Mouse (Mus musculus) lung, adult 2 months (tissue): Measurements from ENCODE around the gene Gm4792. TPM values are rescaled to one million over a fixed set of nuclear protein-coding genes. Genes with fewer than 3 reads are reported as not detected.

Experiments used
- DNase-seq: peaks from one replicate; pipeline ENCODE4 v3.0.0; 2022
- H3K4me1 ChIP-seq: fragments of 200-500 bp; 2 replicates; pipeline ENCODE4 v1.6.1; 2011; ENCODE audit warnings: low read length; ENCODE audit not compliant: control insufficient read depth, insufficient read depth
- H3K4me3 ChIP-seq: fragments of 200-500 bp; replicated peaks from 2 replicates; pipeline ENCODE3; 2011; ENCODE audit warnings: low read depth, mild to moderate bottlenecking, control low read depth, low read length; ENCODE audit errors: extremely low read depth
- CTCF ChIP-seq: fragments of 200-500 bp; IDR thresholded peaks from 2 replicates; pipeline ENCODE4 v1.5.1; 2011; ENCODE audit warnings: mild to moderate bottlenecking, low read length, control low read depth; ENCODE audit not compliant: insufficient read depth
- POLR2A ChIP-seq: fragments of 200-500 bp; IDR thresholded peaks from 2 replicates; pipeline ENCODE4 v1.6.1; 2011; ENCODE audit warnings: low read depth, mild to moderate bottlenecking, control low read depth, low read length, borderline replicate concordance; ENCODE audit errors: extremely low read depth
- WGBS: fragments of 180-500 bp; shearing (Covaris S2); methylation state at CpG from one replicate; pipeline ENCODE4 v1.1.7; 2018; 5-methylcytosine and 5-hydroxymethylcytosine counted together
- polyA plus RNA-seq: library from polyadenylated mRNA; depleted of rRNA; stranded (reverse); fragments of >200 nt; gene quantifications from 2 replicates; pipeline ENCODE4 v1.2.3, GENCODE M21; 2012

Gm4792 gene
- polyA plus RNA-seq, 1 experiment = not detected

DNA sequence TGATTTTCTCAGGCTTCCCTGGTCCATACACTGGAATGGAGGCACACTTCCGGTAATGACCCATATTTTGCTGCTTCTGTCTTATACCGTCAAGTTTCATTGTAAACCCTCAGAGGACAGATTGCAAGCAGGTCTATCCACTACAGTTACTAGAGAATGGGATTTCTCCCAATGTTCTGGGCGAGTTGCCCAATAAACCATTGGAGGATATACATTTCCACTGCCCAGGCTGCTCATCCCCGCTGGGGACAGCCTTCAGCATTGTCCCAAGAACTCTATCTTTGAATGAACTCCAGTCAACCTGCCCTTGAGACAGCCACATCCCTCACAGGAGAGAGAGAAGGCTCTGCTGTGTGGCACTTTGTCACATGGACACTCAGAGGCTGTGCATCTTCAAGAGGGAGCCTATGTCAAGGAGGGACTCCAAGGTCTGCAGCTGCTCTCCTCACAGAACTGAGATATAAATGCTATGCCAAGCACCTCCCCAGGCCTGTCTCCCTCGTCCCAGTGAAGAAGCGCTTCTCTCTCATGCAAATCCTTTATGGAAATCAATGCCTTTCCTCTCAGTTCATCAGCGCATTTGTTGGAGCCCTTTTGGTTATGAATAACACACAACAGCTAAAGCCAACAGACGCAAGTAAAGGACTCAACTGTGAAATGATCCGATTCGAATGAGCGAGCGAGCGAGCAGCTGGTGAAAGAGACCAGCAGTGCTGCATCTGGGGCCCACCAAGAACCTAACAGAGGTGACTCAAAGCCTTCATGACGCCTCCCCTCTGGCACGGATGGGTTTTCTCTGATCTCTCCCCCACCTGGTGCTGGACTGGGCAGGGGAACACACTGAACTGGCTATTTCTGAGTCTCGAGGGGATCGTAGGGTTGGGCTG is 32.6 kb downstream of the Gm4792 start:
- 69% methylated on average over 17 of the region's 17 CpGs for WGBS
- no peak overlapping the region for H3K4me3 ChIP-seq

DNA sequence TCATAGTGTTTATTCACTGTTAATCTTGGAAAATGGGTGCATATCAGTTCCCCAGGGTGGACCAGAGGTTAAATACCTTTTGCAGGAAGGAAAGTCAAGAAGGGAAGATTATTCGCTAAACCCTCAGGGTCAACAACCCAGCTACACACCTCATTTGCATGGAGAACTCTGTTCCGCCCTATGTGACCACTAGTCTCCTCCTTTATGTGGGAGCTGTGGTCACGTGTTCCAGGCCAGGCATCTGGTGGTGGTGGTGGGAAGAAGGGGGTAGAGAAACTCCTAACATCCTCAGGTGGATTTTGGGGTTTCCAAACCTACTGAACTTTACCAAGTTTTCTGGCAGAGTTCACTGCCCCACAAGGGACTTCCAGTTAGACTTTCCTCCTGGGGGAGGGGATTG is 35.3 kb downstream of the Gm4792 start:
- 80% methylated on average over 3 of the region's 3 CpGs for WGBS
- H3K4me3 ChIP-seq = no peak overlapping the region
- no peak for DNase-seq
- TF ChIP-seq CTCF (no peak), POLR2A (no peak)
- H3K4me1 ChIP-seq = no peaks in the 10 kb centered on the region

More for the DNA sequence above, 32.6 kb downstream of the Gm4792 start:
- H3K4me1 ChIP-seq = no peaks in the 10 kb centered on the region
- DNase-seq = no peak
- TF ChIP-seq CTCF = no peak
- no peak for TF ChIP-seq POLR2A

DNA sequence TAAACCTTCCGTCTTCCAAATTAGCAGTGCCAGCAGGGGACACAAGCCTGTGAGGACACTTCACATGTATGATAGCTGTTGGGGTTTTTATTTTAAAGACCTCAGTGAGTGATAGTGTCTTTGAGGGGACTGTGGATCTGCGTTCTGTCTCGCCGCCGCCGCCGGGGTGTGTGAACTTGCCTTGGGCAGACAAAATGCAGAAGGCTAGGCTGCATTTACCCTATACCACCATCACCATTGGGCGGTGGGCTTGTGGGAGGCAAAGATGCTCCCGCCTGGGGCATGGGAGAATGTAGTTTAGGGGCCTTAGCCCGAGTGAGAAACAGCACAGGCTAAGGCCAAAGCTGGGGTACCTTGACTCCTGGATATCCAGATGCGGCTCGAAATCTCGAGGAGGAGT is 35.9 kb downstream of the Gm4792 start:
- WGBS = 89% methylated on average over 13 of the region's 13 CpGs
- Histone ChIP-seq H3K4me3 (no peak overlapping the region), H3K4me1 (no peaks in the 10 kb centered on the region)
- TF ChIP-seq CTCF (no peak), POLR2A (no peak)
- DNase-seq = no peak

DNA sequence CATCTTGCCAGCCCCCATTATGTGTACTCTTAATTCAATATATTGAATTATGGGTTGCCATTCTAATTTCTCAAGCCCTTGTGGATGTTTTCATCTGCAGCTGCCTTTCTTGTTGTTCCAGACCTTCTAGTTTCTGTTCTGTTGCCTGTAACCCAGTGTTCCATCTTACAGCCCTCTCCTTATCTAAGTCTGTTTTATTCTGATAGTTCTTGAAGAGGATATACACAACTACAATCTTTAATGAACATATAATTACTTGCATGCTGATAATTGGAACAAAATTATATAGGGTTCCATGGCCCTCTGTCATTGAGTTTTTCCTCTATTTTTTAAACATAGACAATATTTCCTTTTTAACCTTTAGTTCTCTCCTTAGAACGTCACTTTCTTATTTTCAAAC is 38.0 kb downstream of the Gm4792 start:
- WGBS = 74% methylated on average over 1 of the region's 1 CpGs

DNA sequence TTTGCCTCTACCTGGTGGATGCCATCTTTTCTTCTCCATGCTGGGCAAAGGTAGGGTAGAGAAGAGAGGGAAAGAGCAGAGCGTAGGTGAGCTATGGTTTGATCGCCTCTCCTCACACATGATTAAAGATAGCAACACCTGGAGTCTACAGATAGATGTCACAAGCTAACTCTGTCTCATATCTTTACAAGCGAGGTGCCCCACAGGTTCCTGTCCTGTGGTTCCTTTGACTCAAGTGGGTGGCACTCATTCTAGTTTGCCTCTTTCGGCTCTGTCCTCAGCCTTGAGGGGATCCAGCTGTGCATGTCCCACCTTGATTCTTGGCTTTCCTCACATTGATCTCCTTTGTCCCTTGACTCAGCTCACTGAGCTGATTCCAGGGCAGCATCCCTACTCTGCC is 42.0 kb downstream of the Gm4792 start:
- no peak overlapping the region for H3K4me3 ChIP-seq
- DNase-seq = no peak
- TF ChIP-seq POLR2A = no peak
- TF ChIP-seq CTCF = no peak
- no peaks in the 10 kb centered on the region for H3K4me1 ChIP-seq
- 82% methylated on average over 4 of the region's 4 CpGs for WGBS

More for the DNA sequence above, 38.0 kb downstream of the Gm4792 start:
- Histone ChIP-seq H3K4me1 (no peaks in the 10 kb centered on the region), H3K4me3 (no peak overlapping the region)
- no peak for DNase-seq
- TF ChIP-seq POLR2A (no peak), CTCF (no peak)

DNA sequence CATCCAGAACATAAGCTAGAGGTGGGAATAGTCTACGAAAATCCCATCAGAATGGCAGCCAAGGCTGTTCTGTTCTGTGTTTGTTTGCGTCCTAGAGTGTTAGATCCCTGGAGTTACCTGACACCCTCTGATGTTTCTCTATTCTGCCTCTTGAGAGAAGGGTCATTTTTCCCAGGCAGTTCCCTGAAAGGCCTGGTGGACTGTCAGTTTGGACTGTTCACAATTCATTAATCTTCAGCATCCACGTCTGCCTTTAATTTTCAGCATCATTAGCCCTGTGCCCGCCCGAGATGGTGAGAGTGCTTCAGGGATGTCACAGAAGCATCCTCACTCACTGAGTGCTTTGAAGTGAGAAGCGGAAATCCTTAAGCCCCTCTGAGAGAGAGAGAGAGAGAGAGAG is 42.8 kb downstream of the Gm4792 start:
- TF ChIP-seq CTCF = no peak
- no peak for TF ChIP-seq POLR2A
- no peak for DNase-seq
- Histone ChIP-seq H3K4me1 (no peaks in the 10 kb centered on the region), H3K4me3 (no peak overlapping the region)
- 38% methylated on average over 6 of the region's 6 CpGs for WGBS

DNA sequence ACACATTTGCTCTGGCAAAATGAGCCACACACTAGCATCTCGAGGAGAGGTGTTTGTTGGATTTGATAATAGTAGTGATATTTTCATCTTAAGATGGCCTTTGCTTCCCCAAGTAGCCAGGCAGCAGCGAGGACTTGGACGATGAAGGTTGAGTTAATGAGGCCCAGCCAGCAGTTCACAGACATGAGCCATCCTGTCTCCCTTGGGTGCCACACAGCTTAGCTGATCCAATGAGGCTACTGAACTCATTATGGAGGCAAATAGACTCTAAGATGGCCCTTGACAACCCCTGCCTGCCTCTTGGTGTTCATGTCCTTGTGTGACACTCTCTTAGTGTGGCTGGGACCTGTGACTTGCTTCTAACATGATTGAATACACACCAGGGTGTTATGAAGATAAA is 43.7 kb downstream of the Gm4792 start:
- H3K4me3 ChIP-seq = no peak overlapping the region
- no peaks in the 10 kb centered on the region for H3K4me1 ChIP-seq
- DNase-seq = no peak
- TF ChIP-seq POLR2A (no peak), CTCF (no peak)
- 63% methylated on average over 3 of the region's 3 CpGs for WGBS

DNA sequence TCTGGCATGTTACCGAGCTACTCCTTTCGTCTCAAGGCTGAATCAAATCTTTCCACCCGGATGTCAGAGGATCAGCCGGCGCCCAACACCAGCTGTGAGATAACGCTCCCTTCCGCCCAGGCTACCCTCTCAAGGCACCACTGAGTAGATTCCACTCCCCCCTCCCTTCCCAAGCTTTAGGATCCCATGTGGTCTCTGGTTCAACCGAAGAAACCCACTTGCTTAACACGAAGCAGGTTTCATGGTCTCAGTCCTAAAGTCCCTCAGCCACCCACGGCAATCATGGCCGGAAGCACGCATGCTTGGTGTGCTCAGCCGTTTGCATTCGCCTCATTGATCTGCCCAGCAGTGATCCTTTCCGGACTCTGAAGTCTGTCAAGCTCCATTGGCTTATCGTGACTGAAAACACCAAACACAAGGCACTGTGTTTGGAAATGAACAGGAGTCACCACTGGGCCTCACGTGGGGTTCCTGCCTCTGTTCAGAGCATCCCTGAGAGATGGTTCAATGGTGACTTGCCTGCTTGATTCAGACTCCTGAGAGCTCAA is 45.2 kb downstream of the Gm4792 start:
- 56% methylated on average over 17 of the region's 17 CpGs for WGBS
- no peak overlapping the region for H3K4me3 ChIP-seq
- DNase-seq = no peak
- H3K4me1 ChIP-seq = no peaks in the 10 kb centered on the region
- TF ChIP-seq POLR2A = no peak

DNA sequence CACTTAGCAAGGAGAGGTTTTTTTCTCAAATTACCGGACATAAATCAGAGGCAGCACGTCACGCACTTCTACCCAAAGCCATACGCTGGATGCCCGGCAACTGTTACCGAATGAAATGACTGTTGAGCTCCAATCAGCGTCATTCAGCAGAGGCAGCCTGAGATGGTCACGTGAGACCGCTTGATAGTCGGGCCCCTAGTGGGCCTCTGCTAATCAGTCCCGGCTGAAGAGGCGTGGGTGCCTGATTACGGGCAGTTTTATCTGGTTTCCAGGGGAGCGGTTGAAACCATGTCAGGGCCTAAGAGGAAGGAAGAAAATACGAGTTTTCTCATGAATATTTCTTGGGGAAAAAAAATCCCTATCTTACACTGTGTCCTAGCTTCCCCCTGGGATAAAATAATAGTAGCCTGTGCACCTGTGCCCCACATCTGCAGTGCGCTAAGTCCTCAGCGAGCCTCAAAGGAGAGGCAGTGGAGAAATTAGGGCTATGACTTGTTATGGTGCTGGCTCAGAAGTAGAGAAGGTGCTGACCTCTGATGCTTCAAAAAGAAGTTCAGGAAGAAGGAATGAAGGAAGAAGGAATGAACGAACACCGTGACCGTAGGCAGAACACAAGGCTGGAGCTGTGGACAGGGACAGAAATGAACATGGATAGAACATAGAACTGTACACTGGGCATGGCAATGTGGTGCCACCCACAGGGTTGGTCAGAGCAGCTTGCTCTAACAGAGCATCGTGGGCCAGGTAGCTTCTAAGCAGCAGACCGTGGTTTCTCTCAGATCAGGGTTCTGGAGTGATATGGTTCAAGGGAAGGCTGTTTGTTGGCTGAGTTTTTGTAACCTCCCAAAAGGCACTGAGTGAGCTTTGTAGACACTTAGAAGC is 48.7 kb downstream of the Gm4792 start:
- H3K4me1 ChIP-seq = no peaks in the 10 kb centered on the region
- WGBS = 43% methylated on average over 22 of the region's 22 CpGs
- DNase-seq = no peak
- H3K4me3 ChIP-seq = no peak overlapping the region
- no peak for TF ChIP-seq POLR2A
- TF ChIP-seq CTCF = no peak
